Mouse (Mus musculus) retina, adult 2 months (tissue): ENCODE data around the gene Trabd2b.

Experiments used
- DNase-seq: peaks from one replicate; pipeline ENCODE4 v3.0.0-alpha.2; 2012; ENCODE audit warnings: low read depth, low spot score

Trabd2b gene

DNA sequence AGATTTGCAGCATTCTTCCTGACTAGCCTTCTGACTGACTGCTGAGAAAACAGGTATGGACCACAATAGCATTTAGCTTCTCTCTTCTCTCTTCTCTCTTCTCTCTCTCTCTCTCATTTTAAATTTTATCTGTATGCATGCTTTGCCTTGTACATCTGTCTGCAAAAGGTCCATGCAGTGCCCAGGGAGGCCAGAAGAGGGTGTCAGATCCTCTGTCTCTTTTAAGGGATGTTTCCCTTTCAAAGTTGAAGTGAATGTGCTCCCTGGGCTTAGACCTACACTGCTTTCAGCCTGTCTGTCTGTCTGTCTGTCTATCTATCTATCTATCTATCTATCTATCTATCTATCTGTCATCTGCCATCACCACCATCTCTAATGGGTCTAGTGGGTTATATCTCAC is 8.9 kb upstream of the Trabd2b start:
- DNase-seq, result no peak

DNA sequence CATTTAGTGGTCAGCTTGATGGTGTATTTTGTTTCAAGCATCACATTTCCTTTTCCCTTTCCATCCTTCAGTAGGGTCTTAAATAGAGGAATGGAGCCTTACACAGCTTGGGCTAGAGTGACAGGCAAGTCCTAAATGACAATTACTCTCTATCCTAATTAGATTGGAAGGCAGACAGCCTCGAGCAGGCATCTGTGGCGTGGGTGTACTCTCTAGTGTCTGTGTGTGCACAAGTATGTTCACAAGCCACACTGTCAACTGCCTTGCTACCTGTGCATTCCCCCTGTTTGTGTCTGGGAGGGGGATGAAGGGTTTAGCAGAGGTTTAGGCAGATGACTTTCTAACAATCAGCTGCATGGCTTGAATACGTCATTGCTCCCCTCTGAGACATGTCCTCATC is 6.7 kb upstream of the Trabd2b start:
- no peak for DNase-seq

DNA sequence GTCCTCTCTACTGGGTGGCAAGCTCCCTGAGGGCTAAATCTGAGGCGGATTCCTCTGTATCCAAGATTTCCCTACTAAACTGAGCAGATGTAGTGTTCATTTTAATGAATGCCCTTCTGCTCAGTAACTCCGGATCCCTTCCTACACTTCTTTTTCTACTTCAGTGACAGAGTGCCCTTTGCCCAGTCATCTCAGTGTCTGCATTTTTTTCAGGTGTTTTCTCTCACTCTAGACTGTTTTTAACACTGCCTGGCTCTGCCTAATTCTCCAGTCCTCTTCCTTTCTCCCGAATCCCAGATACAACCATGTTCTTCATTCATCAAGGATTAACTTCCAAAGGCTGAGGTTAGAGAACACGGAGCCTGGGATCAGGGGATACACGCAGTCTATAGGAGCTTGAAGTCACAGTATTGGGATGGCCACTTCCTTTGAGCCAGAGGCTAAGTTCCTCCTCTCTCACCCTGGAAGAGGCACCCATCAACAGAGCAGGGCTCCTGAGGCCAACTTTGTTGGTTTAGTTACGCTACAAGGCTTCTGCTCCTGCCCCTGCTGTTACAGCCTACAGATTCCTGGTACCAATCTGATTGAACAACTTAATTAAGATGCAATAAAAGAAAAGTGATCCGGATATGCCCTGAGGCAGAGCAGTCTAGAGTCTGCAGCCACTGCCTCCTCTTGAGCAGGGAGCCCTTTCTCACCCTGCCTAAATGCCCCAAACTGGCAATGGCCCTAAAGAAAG is 4.4 kb upstream of the Trabd2b start:
- DNase-seq, result no peak

DNA sequence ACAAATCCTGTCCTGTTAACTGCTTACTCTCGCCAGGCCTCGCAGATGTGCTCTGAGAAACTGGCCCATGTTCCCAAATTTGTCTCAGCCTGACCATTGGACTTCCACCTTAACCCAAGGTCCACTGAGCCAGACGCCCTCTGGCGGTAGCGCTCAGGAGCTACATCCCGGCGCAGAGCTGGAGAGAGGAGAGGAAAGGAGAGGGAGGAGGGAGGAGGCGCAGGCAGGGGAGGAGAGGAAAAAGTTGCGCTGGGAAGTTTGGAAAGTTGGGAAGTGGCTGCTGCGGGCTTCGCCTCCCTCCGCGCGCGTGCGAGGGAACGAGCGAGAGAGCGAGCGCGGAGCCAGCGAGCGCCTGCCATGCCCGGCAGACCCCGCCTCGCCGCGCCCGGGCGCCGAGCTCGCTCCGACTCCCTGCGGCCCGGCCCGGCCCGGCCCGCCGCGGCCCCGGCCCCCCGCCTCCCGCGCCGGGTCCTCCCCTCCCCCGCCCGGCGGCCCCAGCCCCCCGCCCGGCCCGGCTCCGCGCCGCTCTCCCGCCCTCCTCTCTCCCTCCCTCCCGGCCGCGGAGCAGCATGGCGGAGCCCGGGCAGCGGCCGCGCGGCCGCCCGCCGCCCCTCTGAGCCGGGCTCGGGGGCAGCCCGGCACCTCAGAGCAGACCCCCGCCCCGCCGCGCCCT is 706 bp upstream of the Trabd2b start:
- peak; percentile 25 for DNase-seq

DNA sequence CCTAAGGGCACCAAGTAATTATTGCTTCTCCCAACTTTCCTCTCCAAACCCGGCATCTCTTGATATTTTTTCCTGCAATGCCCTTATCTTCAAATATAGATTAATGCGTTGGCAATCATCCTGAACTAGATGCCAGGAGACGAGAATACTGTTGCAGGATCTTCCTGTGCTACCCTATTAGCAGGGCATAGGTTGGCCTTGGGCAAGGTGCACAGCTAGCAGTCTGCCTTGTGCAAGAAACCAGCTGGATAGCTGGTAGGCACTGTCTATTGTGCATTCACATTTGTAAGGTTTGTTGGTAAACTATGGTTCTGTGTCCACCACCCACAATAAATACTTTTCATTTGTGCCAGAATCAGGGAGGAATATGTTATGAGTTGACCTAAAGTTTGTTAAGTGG is 992 bp downstream of the Trabd2b start:
- no peak for DNase-seq

DNA sequence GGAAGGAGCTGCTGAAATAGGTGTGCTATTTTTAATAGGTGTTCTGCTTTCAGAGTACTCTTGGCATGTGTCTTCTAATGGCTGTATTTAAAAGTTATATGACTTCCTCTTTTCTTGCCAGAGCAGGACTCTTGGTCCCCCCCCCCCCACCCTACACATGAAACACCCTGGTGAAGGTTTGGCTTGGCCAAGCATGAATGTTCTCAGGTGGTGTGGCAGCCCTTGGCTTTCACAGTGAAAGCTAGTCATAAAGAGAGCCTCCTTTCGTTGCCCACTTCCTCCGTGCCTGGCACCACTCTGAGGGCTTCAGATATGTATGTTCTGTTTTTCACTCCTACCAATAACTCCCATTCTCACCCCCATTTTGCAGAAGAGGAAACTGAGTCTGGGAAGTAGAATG is 1.8 kb downstream of the Trabd2b start:
- DNase-seq, result no peak

DNA sequence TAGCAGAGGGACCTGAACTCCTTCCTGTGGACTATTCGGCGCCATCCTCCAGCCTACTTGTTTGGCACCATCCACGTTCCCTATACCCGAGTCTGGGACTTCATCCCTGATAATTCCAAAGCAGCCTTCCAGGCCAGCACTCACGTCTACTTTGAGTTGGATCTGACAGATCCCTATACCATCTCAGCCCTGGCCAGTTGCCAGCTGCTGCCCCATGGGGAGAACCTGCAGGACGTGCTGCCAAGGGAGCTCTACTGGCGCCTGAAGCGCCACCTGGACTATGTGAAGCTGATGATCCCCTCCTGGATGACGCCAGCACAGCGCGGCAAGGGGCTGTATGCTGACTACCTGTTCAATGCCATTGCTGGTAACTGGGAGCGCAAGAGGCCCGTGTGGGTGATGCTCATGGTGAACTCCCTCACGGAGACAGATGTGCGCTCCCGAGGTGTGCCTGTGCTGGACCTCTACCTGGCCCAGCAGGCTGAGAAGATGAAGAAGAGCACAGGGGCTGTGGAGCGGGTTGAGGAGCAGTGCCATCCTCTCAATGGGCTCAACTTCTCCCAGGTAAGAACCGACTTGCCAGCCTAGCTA is 2.5 kb downstream of the Trabd2b start:
- DNase-seq, result no peak

DNA sequence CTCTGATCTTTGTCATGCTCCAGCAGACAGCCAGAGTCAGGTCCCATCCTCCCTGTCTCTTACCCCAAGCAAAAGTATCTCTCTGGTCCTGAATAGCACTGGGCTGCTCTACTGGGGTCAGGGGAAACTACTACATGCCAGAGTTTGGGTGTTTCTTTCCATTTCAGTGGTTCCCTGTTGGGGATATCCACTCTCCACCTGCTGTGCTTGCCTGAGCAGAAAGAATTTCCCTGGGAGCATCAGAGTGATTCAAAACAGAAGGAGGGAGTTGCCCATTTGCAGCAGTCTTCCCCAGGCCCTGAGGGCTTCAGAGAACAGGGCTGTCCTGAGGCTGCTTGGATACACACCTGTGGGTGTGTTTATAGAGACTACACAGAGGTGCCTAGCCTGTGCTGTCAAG is 3.0 kb downstream of the Trabd2b start:
- DNase-seq, result no peak

DNA sequence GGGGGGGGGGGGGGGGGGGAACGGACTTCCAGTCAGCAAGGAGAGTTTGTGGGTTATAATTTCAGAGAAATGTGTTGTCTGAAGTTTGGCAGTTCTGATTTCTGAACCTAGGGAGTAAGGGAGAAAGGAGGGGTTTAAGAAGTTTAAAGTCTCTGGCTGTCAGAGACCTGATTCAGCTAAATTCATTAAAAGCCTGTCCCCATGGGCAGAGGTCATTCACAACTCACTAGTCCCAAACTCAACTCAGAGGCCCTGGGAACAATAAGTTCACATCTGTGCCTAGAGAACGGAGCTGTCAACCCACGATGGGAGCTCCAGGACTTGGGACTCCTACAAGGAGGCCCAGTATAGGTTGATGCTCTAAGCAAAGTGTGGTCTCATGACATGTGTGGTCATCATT is 3.5 kb downstream of the Trabd2b start:
- DNase-seq, result no peak

DNA sequence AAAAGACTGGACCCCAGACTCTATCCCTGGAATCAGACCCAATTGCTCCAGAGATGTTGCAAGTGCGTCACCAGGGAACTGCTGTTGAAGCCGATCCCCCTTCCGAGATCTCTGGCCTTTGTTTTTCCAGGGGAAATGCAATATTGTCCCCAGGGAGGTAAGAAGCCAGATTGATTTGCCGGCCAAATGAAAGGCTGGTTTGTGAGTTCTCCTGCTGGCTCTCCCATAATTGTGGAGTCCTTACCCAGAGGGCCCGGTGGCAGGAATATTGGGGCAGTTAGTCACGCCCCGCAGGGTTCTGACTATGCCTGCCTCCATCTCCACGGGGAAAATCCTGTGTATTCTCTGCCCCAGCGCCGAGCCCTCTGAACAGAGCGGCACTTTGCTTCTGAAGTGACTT is 3.9 kb downstream of the Trabd2b start:
- no peak for DNase-seq

DNA sequence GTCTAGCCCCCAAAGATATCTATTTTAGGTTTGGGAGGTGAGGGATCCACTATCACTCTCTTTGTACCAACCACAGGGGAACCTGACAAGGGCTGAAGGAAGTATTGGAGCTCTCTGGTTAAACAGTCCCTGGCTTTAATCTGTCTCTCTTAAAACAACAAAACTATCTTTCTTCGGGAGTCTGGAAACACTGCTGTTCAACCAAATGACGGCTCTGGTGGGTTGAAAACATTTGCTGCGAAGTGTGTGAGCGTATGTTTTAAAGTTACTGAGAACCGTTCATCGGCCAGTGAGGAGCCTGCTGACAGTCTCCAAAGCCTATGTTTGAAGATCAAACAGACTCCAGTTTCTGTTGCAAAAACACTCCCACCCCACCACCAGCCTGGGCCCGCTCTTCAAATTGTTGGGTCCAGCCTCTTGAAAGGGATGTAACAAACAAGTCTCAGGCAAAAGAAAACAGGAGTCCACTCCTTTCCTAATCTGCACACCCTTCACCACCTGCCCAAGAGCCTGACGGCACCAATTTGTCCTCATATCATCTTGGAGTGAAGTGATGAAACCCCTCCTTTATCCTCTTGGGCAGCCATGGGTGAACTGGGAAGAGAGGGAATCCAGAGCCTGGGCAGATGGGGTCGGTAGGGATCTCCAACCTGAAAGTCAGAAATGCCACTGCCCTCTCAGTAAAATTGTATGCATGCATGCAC is 4.6 kb downstream of the Trabd2b start:
- no peak for DNase-seq

DNA sequence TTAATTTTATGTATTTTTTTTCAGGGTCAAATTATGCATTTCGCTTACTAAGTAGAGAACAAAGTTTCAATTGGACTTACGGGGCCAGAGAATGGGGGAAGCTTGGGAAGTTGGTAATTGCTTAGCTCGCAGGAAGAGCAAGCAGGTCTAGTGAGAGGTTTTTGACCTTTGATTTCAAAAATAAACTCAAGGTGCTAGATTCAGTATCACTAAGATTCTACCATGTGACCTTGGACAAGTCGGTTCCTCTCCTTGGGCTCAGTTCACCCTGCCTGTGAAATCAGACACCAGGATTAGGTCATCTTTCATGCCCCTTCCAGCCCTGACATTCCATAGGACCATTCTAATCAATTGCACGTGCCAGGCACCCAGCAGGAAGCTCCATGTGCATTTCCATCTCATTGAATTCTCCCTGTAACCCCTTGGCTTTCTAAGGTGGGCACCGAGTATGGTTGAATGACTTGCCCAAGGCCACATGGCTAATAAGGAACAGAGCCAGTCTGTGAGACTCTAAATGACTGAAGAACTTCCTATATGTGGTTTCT is 5.4 kb downstream of the Trabd2b start:
- DNase-seq, result no peak

DNA sequence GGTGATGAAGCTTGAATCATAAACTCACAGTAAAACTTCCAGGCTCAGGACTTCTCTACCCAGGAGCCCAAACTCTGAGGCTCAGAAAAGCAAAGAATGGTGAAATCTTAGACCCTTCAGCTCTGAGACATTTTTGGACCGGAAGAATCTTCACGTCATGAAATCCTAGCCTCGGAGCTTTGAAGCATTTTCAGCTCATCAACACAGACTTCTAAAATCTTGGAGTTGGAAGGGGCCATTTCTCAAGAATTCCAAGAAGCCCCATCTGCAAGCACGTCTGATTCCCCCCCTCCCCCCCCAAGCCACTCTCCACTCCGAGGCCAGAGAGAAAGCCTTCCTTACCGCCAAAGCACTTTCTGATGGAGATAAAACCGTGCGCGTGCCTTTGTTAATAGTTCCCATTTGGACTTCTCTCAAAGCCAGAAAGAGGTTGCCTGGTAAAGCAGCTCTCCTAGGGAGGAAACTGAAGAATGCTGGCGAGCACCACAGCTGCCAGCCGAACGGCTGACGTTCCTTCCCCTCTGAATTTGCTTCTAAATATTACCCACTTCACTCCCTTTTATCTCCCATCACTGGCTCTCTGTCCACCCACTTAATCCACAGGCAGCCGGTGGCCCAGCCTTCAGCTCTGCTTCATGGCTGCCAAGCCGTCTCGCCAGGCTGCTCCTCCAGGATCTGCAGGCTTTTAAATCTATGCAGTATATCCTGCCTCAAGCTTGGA is 9.6 kb downstream of the Trabd2b start:
- no peak for DNase-seq

DNA sequence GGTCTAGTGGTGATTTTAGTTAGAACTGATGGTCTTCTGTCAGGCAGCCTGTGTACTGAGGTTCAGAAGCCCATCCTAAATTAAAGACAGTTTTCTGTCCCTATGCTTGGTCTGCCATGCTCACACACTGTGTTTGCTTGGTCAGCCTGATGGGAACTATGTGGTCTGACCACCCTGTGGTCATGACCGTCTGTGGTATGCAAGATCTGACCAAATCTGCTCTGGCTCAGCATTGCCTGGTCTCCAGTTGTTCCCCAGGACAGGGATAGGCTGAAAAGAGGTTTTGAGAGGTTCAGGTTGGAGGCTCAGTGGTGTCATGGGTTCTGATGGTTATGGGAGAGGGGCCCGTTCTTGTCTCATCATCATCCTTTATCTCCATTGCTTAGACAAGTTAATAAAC is 13.6 kb downstream of the Trabd2b start:
- DNase-seq, result no peak

DNA sequence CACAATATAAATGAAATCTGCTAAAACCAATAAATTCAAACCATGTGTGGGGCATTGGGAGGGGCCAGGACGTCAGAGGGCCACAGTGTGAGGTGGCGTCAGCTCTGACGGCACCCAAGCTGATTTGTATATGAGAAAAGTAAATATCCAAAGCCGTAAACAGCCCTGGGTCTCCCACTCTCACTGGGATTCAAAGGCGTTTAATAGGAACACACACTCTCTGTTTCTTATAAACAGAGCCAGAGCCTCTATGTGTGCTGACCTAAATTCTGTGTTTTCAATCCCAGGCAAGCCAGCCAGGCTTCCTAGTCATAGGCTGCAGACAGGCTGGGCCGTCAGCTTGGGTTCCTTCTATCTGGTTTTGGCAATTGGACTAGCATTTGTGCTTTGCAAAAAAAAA is 16.6 kb downstream of the Trabd2b start:
- no peak for DNase-seq

DNA sequence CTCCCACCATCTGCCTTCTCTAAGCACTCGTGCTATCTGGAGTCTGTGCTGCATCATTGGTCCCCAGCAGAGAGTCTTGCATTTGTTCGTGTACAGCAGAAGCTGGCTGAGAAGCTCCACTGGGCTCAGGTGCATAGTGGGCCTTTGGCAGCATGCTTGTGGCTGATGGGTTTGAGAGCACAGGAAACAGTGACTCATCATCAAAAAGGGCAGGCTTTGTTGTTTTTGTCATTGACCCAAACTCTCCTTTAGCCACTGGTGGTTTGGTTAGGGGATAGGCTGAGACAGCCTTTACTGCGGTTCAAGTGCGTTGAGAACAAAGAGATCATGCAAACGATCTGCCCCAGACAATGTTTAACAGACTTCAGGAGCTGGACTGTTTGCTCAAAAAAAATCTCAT is 19.3 kb downstream of the Trabd2b start:
- no peak for DNase-seq

DNA sequence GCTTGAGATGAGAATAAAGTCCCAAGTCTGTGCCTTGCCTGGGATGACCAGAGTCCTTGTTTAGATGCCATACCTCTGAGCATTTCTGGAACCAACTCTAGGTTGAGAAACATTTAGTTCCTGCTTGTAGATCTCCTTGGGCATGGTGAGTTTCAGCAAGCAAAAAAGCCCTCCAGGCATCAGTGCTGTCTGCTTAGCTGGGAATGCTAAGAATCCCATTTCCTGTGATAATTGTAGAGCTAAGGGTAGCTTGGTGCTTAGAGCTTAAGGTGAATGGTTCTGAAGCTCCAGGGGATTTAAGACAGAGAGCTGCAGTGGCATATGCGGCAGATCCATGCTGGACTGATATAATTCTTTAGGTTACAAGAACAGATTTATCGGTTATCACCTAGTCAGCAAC is 26.2 kb downstream of the Trabd2b start:
- DNase-seq, result no peak

DNA sequence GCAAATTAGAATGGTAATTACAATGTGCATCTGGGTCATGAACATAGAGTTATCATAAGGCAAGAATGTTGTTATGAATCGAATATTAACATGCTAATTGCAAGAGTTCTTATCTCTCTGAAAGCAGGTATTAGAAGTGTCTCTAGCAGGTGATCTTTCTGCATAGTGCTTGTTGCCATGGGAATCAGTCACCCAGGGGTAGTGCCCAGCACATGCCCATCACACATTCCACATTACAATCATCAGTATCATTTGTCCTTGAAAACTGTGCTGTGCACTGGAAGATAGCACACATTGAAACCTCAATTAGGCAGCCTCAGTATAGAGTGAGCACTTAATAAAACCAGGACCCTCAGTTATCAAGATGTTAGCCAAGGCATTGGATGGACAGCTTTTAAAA is 26.9 kb downstream of the Trabd2b start:
- DNase-seq, result no peak

DNA sequence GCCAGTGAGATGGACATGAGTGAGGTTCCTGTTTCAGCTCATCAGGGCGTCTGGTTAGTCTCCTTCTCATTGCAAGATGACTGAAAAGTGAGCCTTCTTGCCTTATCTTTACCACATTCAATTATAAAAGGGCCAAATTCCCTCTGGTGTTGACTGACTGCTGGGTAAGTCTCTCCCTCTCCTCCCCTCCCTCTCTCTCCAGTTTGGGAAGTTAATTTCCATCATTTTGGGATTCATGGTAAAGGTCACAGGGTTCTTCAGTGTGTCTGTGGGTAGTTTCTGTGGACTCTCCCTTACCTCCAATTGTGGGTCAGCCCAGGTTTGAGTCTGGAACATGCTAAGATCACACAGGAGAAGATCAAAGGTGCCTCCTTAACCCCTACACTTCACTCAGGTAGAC is 28.2 kb downstream of the Trabd2b start:
- DNase-seq, result no peak

DNA sequence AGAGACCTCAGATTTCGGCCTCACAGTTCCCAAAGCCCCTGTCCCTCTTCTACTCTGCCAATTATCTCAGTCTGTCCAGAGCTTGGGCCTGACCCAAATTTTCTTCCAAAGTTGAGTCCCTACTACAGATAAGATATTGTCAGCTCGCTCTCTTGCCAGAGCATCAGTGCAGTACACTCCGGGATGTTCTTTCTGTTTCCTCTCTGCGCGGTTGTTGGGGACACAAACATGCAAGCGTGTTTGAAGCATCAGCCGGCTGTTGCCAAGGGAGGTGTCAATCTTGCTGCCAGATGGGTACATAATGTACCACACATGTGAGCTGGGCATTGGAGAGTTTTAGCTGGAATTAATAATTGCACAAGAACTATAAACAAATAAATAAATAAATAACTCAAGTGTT is 28.9 kb downstream of the Trabd2b start:
- no peak for DNase-seq

DNA sequence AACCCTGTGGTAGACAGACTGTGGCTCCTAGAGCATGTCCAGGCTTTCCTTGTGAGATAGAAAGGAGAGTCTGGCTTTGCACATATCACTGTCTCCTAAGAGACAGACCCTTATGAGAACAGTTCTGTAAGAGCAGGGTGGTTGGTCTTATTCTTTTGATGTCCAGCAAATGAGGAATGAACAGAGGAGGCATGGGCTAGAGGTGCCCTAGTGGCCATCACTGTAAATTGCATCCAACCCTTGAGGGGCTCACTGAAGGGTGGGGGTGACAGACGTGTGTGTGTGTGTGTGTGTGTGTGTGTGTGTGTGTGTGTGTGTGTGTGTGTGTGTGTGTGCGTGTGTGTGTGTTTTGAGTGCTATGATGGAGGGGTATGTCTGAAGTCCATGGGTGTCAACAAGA is 32.2 kb downstream of the Trabd2b start:
- no peak for DNase-seq

DNA sequence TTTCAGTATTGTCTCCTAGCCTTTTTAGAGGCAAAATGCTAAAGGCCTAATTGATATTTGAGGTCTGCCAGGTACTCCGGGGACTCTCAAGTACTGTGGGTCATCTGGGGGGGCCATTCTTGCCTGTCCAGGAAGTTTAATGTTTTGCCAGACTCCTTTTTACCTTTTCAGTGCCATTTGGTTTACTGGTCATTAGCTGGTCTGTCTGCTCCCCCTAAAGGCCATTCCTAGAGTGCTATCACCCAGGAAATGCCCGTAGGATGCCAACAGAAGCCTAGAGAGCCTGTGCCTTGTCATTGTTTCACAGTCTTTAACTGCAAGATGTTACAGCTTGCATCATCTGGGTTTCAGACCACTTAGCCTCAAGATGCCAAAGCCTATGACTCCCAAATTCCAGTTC is 35.7 kb downstream of the Trabd2b start:
- no peak for DNase-seq
